In the genomic region with DNA sequence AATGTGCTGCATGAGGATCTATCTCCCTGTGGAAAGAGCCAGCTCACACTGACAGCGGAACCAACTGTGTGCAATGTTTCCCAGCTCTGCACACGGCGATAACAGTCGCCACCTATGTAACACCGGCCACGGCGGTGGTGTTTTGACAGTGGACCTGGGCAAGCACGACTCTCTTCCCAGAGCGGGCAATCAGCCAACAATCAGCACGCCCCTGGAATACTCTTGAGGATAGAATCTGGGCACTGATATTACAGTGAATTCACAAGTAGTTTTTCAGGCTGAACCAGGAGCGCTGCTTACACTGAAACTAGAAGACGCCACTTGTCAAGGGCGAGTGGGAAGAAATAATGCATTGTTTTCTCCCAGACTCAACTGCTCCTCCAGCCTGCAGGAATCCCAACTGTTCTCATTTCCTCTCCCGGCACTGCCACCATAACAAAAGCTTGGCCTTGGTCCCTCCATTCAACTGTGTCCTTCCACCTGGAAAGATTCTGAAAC, we compare ENCODE assay signal across 9 mouse cellular contexts.
DNase-seq lines count a peak whose midpoint lies in the region; ATAC-seq and TF ChIP-seq lines count a peak whose summit lies in the region.
"Had no signal": no experiment of that assay in that cellular context is flagged by ENCODE, and none has a peak within 500 bp of the region (broad histone marks: within the 10 kb centered on the region; RNA-seq: fewer than 3 reads in every experiment).

No protein-coding gene starts in this region.

- DNase-seq in gastrocnemius, postnatal 25 days: peak; percentile 22
- DNase-seq in gastrocnemius, adult 8-10 months (ENCODE audit: low spot score in 2 of 2): no peak
- DNase-seq in Muller cell, postnatal 12 days (ENCODE audit: inconsistent ontology term): peak; percentile 48
- peak; percentile 77 for DNase-seq in embryonic facial prominence, embryonic 14.5 days (ENCODE audit: low spot score)
- no peak for DNase-seq in left cerebral cortex, postnatal 14 days (ENCODE audit: low spot score in 2 of 2)
- DNase-seq in layer of hippocampus, postnatal 25 days (ENCODE audit: extremely low spot score in 1 of 2, low spot score in 1 of 2): no peak

- H3K4me2 ChIP-seq in embryonic facial prominence, embryonic 14.5 days (ENCODE audit: low read depth, low read length): peak overlapping the region; percentile 13
- peak overlapping the region; percentile 25; the same call in 1 of the 2 replicates for H3K4me2 ChIP-seq in intestine, postnatal 0 days (replicated peaks; ENCODE audit: low read depth)
- H3K4me2 ChIP-seq in stomach, embryonic 15.5 days: peak overlapping the region; percentile 10; the same call in 1 of the 2 replicates

- peak; percentile 44; the same call in 1 of the 2 replicates for ATAC-seq in embryonic facial prominence, embryonic 14.5 days (ENCODE audit: low read depth)
- ATAC-seq in intestine, postnatal 0 days: no peak
- ATAC-seq in stomach, embryonic 15.5 days (ENCODE audit: insufficient read depth, low FRiP score, low read depth): no peak

- intact Hi-C loops in left cerebral cortex, postnatal 14 days (cut with DNase I): no loop called here

- no peaks in the 10 kb centered on the region for H3K36me3 ChIP-seq in embryonic facial prominence, embryonic 14.5 days (ENCODE audit: control insufficient read depth, insufficient read depth, low read length)
- H3K36me3 ChIP-seq in intestine, postnatal 0 days (ENCODE audit: control insufficient read depth, insufficient read depth): no peaks in the 10 kb centered on the region
- H3K36me3 ChIP-seq in stomach, embryonic 15.5 days: no peaks in the 10 kb centered on the region
- H3K36me3 ChIP-seq: G1E had no signal

- peak overlapping the region; percentile 36 for H3K27ac ChIP-seq in embryonic facial prominence, embryonic 14.5 days (replicated peaks; ENCODE audit: low read depth, low read length)
- peak overlapping the region; percentile 11; the same call in 1 of the 2 replicates for H3K27ac ChIP-seq in intestine, postnatal 0 days (ENCODE audit: low read depth, low read length)
- peak overlapping the region; percentile 67 for H3K27ac ChIP-seq in stomach, embryonic 15.5 days

- 39% methylated on average over 14 of the region's 14 CpGs for WGBS in embryonic facial prominence, embryonic 14.5 days
- WGBS in intestine, postnatal 0 days: 31% methylated on average over 14 of the region's 14 CpGs
- 49% methylated on average over 14 of the region's 14 CpGs for WGBS in stomach, embryonic 15.5 days

- no peak overlapping the region for H3K9ac ChIP-seq in embryonic facial prominence, embryonic 14.5 days (ENCODE audit: low read depth, low read length)
- H3K9ac ChIP-seq in intestine, postnatal 0 days (ENCODE audit: low read depth, low read length): no peak overlapping the region
- H3K9ac ChIP-seq in stomach, embryonic 15.5 days: no peak overlapping the region

- H3K4me3 ChIP-seq in embryonic facial prominence, embryonic 14.5 days (ENCODE audit: low read depth, low read length): no peak overlapping the region
- H3K4me3 ChIP-seq in intestine, postnatal 0 days (ENCODE audit: low read depth, low read length): no peak overlapping the region
- no peak overlapping the region for H3K4me3 ChIP-seq in stomach, embryonic 15.5 days (replicated peaks)

- TF ChIP-seq CTCF in intestine, postnatal 0 days (IDR thresholded peaks at IDR 0.05; ENCODE audit: low read depth): no peak

- H3K27me3 ChIP-seq in embryonic facial prominence, embryonic 14.5 days (replicated peaks; ENCODE audit: control insufficient read depth, insufficient read depth, low read length): no peaks in the 10 kb centered on the region
- no peaks in the 10 kb centered on the region for H3K27me3 ChIP-seq in intestine, postnatal 0 days (replicated peaks; ENCODE audit: control insufficient read depth, insufficient read depth, low read length)
- no peaks in the 10 kb centered on the region for H3K27me3 ChIP-seq in stomach, embryonic 15.5 days (replicated peaks)

- H3K9me3 ChIP-seq in embryonic facial prominence, embryonic 14.5 days (ENCODE audit: control insufficient read depth, low read length): no peaks in the 10 kb centered on the region
- H3K9me3 ChIP-seq in intestine, postnatal 0 days (ENCODE audit: control insufficient read depth): no peaks in the 10 kb centered on the region
- no peaks in the 10 kb centered on the region for H3K9me3 ChIP-seq in stomach, embryonic 15.5 days

- H3K4me1 ChIP-seq in embryonic facial prominence, embryonic 14.5 days (ENCODE audit: control insufficient read depth, insufficient read depth, low read length): peaks cover 41% of the 10 kb centered on the region
- peaks cover 17% of the 10 kb centered on the region for H3K4me1 ChIP-seq in intestine, postnatal 0 days (replicated peaks; ENCODE audit: control insufficient read depth, insufficient read depth, low read length)
- peaks cover 31% of the 10 kb centered on the region for H3K4me1 ChIP-seq in stomach, embryonic 15.5 days

Comparison
In these comparisons a context has a peak if more than half of its experiments do, and no peak if none do; other contexts are left out.
1. DNase-seq: peak in gastrocnemius, postnatal 25 days (single experiment), Muller cell, postnatal 12 days (single experiment) and embryonic facial prominence, embryonic 14.5 days (single experiment); none in gastrocnemius, adult 8-10 months (0 of 2), left cerebral cortex, postnatal 14 days (0 of 2) and layer of hippocampus, postnatal 25 days (0 of 2).
2. H3K27ac ChIP-seq: peak in every context shown above with its lines; median percentile 67 in stomach, embryonic 15.5 days; 36 in embryonic facial prominence, embryonic 14.5 days; 11 in intestine, postnatal 0 days.
3. Peak in every context shown above with its lines, with median percentiles within 50 percentile points of each other: H3K4me2 ChIP-seq.